Mouse (Mus musculus): Measurements from ENCODE around the gene Tnfaip6.
A peak's percentile ranks its signal among the peaks of the same experiment; 100 is the strongest.
"Not testable (repeated sequence)": the region's sequence is repeated elsewhere in the genome, so short reads cannot be mapped to it uniquely, and the experiment has no call there.

Tnfaip6 gene

DNA sequence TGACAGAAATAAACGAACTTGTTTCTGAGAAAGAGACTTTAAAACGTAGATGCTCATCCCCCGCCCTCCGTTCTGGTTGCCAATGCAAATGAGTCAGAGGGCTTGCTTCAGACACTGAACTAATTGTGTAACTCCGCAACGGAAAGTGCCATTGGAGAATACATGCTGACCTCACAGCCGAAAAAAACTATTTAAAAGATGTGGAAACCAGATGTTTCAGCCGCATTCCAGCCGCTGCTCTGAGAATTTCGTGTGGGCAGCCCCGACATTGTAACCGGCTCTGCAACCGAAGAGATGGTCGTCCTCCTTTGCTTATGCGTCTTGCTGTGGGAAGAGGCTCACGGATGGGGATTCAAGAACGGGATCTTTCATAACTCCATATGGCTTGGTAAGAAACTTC lies at the start of gene Tnfaip6:
Gene Tnfaip6 (plus strand): TSS at position 128 of the 400 bp plus-strand sequence.
- peak; percentile 67 to 92 for DNase-seq (ENCODE audit: inconsistent age in 2 of 2, low spot score in 1 of 2)

GRCm38 (mm10) chr2:51989559-51989958 lies 48.2 kb upstream of the Tnfaip6 start:
- DNase-seq (ENCODE audit: inconsistent age in 2 of 2, low spot score in 1 of 2), result peak; percentile 48 to 65

DNA sequence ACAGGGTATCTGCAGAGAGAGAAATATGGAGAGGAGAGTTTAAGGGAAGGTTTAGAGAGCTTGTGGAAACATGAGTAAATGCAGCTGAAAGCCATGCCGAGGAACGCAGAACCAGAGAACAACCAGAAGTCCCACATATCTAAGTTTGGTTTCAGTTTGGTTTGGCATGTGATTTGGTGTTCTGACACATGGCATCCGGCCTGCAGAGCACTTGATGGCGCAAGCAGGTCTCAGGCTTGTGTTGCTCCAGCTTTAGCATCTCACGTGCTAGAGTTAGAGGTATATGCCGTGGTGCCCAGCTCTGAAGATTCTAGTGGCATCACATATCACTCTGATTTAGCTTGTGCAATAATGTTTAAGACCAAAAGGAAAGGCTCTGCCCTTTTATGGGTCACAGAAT lies 46.4 kb upstream of the Tnfaip6 start:
- DNase-seq (ENCODE audit: inconsistent age in 2 of 2, low spot score in 1 of 2), result no peak

- DNase-seq (ENCODE audit: inconsistent age in 2 of 2, low spot score in 1 of 2), result no peak
Measured at GRCm38 (mm10) chr2:51999996-52000395, 37.8 kb upstream of the Tnfaip6 start.

GRCm38 (mm10) chr2:52001521-52001920 lies 36.3 kb upstream of the Tnfaip6 start:
- DNase-seq (ENCODE audit: inconsistent age in 2 of 2, low spot score in 1 of 2), result no peak

- DNase-seq (ENCODE audit: inconsistent age in 2 of 2, low spot score in 1 of 2), result not testable (repeated sequence)
Measured at GRCm38 (mm10) chr2:52002299-52002698, 35.5 kb upstream of the Tnfaip6 start.

GRCm38 (mm10) chr2:52006380-52006779 lies 31.4 kb upstream of the Tnfaip6 start:
- DNase-seq (ENCODE audit: inconsistent age in 2 of 2, low spot score in 1 of 2), result peak in 1 of 2 experiments; percentile 27

GRCm38 (mm10) chr2:52011820-52012219 lies 26.0 kb upstream of the Tnfaip6 start:
- not testable (repeated sequence) for DNase-seq (ENCODE audit: inconsistent age in 2 of 2, low spot score in 1 of 2)

DNA sequence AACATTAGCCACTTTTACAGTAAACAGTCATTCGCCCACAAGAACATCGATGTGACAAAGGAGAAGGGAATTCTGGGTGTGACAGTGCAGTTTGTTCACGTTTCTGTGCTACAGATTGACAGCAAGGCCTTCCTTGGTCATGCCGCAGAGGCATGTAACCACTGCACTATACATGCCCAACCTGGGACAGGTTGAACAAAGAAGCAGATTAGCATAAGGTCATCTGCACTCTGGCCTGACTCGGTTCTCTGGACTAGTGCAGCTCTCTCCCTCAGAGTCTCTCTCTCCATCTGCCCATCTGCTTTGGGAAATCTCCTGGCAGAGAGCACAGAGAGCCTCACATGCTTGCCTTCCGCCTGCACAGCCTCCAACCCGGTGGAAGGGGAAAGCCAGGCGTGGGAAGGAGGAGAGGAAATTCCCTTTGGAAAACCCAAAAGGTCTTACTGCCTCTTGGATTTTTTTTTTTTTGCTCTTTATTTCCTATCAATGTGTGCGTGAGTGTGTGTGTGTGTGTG lies 24.4 kb upstream of the Tnfaip6 start:
- no peak for DNase-seq (ENCODE audit: inconsistent age in 2 of 2, low spot score in 1 of 2)

DNA sequence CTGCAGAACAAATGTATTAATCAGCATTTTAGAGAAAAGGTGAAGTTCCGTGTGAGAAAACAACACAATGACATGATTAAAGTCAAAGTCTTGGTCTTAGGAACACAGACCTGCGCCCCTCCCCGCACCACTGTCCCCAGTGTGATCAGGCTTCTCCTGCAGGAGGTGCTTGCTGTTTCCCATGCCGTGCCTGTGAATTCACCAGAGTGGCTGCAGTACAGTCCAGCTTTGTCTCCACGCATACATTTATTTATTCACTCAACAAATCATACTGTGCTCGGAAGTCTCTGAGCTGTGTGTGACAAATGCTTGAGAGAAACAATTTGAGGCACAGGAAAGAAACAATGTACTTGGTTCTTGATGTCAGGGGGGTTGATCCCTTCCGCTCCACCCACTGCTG lies 21.4 kb upstream of the Tnfaip6 start:
- DNase-seq (ENCODE audit: inconsistent age in 2 of 2, low spot score in 1 of 2), result no peak

DNA sequence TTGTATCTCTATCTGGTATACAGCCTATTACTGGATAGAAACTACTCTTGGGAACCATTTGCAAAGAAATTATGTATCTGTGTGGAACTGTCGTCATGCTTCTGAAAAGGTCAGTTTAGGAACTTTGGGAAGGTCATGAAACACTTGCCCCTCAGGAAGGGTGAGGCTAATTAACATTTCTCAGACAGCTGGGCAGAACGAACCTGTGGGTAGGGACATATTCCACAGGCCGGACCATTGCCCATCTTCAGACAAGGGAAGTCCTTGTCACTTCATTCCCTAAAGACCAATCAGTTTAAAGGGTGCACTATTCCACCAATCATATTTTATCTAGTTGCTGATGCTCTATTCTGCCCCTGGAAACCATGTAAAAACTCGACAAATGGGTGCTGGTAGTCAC lies 10.7 kb upstream of the Tnfaip6 start:
- DNase-seq (ENCODE audit: inconsistent age in 2 of 2, low spot score in 1 of 2), result no peak

DNA sequence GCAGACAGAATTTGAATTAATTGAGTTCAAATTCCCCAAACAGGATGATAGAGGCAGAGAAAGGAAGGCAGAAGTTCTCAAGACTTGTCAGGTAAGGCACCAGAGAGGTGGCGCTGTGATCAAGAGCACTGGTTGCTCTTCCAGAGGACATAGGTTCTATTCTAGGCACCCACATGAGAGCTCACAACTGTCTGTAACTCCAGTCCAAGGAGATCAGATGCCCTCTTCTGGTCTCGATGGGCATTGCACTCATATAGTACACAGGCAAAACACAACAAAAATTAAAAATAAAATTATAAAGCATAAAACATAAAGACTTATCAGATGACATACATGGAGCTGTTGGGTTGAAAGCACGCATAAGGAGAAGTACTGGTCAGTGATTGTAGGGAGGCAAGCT lies 8.4 kb upstream of the Tnfaip6 start:
- no peak for DNase-seq (ENCODE audit: inconsistent age in 2 of 2, low spot score in 1 of 2)

DNA sequence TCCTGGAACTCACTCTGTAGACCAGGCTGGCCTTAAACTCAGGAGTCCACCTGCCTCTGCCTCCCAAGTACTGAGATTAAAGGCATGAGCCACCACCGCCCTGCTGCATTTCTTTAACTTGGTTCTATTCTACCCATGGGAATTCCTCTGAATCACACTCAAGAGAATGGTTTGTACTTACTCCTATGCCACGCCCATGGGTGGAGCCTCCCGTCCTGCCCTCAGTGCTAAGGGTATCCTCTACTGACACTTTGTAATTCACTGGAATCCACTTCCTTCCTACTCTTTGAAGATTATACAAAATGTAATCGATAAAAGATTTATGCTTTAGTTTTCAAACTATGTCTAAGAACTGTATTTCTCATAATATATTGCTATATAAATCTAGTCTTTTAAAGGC lies 6.3 kb upstream of the Tnfaip6 start:
- DNase-seq (ENCODE audit: inconsistent age in 2 of 2, low spot score in 1 of 2), result no peak

GRCm38 (mm10) chr2:52034601-52035000 lies 3.2 kb upstream of the Tnfaip6 start:
- DNase-seq (ENCODE audit: inconsistent age in 2 of 2, low spot score in 1 of 2), result no peak

DNA sequence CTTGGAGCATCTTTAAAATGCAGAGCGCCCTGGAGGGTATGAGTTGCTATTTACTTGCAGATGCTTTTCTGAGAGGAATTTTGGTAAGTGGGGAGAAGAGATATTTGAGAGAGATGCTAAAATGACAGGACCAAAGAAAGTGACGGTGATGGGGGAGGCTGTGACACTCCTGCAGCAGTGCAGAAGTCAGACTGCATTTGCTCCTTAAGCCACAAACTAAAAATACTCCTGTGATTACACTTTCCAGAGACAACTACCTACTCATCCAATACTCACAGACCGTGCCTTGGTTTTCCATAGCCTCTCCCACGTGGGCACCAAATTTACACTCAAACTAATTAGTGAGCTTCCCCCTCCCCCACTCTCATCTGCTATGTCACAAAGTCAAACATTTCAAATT lies 2.7 kb upstream of the Tnfaip6 start:
- no peak for DNase-seq (ENCODE audit: inconsistent age in 2 of 2, low spot score in 1 of 2)

GRCm38 (mm10) chr2:52036929-52037595 lies 747 bp upstream of the Tnfaip6 start:
- no peak for DNase-seq (ENCODE audit: inconsistent age in 2 of 2, low spot score in 1 of 2)

DNA sequence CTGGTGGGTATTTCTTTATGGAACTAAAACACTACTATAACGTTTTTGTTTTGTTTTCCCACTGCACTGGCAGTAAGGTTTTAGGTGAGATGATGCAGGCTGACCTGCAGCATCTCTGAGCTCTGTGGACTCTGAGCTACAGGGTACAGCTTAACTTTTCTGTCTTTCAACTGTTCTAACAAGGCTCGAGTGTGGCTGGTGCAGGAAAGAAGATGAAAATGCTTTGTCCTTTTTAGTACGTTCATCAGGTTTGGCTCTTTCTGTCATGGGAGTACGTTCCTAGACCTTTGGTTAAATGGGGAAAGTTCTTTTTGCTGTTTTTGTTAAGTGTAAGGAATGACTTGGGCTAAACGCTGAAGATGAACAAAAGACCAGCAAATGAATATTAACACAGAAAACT lies 749 bp downstream of the Tnfaip6 start:
- DNase-seq (ENCODE audit: inconsistent age in 2 of 2, low spot score in 1 of 2), result no peak

DNA sequence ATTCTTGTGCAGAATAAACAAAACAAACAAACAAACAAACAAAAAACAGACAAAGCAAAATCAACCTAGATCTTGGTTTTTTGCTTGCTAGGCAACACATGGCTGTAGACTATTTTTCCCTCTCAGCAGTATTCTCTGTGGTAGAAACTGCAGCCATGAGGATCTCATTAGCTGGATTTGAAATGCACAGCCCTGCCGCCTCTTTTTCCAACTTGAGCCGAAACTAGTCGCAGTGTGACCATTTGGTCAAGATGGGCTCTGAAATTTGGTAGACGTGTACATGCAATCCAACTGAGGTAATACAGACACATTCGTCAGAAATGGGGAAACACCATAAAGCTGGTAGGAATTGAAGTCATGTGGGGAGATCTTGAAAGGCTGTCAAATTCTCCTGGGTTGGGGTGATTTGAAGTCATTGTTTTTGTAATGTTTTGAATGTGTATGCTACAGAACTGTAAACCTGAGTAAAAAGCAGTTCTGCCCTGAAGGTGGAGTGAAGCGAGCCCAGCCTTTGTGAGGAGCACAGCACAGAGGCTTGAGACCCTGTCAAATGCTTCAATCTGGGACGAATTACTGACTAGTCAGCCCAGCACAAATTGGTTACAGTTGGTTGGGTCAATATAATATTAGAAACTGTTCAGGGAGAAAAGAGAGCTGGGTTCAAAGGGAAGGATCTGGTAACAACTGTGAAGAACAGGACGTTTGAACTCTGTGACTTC lies 1.4 kb downstream of the Tnfaip6 start:
- DNase-seq (ENCODE audit: inconsistent age in 2 of 2, low spot score in 1 of 2), result no peak

- DNase-seq (ENCODE audit: inconsistent age in 2 of 2, low spot score in 1 of 2), result no peak
Measured at GRCm38 (mm10) chr2:52042132-52042531, 4.3 kb downstream of the Tnfaip6 start.

DNA sequence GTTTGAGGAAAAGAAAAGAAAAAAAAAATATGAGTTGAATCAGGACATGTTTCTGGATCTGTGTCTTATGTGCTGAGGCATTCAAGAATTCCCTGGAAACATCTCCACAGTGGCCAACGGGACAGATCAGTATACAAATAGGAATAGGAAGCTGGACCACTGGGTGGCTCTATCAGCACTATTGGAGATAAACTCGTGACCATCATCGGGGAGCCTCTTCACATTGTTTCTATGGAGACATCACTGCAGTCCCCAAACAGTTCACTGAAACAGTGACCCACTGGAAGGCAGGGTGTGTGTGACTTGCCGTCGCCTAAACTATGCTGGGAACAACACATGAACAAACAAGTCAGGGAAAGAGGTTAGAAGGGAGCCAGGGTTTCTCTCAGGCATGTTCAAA lies 4.9 kb downstream of the Tnfaip6 start:
- no peak for DNase-seq (ENCODE audit: inconsistent age in 2 of 2, low spot score in 1 of 2)

DNA sequence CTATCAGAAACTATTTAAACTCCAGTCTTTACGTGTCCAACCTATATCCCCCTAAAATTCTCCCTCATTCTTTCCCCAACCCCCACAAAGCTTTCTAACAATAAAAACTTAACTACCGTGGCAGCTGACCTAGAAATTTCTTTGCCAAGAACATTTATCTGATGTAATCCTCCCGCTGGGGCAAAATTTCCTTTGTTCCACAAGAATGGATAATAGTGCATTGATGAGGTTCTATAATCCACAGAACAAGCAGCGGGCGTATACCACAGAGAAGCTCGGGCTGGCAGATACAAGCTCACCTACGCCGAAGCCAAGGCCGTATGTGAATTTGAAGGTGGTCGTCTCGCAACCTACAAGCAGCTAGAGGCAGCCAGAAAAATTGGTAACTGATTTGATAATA lies 5.7 kb downstream of the Tnfaip6 start:
- peak in 1 of 2 experiments; percentile 31 for DNase-seq (ENCODE audit: inconsistent age in 2 of 2, low spot score in 1 of 2)

GRCm38 (mm10) chr2:52046032-52046431 lies 8.2 kb downstream of the Tnfaip6 start:
- DNase-seq (ENCODE audit: inconsistent age in 2 of 2, low spot score in 1 of 2), result no peak
